Mouse (Mus musculus) lung, postnatal 0 days (tissue): ENCODE results near the gene Ppp2r5d. TPM values are rescaled to one million over a fixed set of nuclear protein-coding genes. Genes with fewer than 3 reads are reported as not detected.

Experiments
- ATAC-seq: fragments of 200-750 bp; cut with Nextera tagmentation; 2 replicates; pipeline ENCODE4 v1.8.0; 2017; ENCODE audit warnings: moderate library complexity
- DNase-seq: peaks from one replicate; pipeline ENCODE4 v3.0.0-alpha.2; 2016; ENCODE audit warnings: low spot score
- H3K27ac ChIP-seq: fragments of 300-500 bp; sonication (generic); 2 replicates; pipeline ENCODE4 v1.5.1; 2014; ENCODE audit warnings: antibody characterized with exemption, mild to moderate bottlenecking, low read length, mixed read lengths
- H3K27me3 ChIP-seq: fragments of 300-500 bp; sonication (generic); replicated peaks from 2 replicates; pipeline ENCODE4 v1.6.1; 2014; ENCODE audit warnings: low read length, mixed read lengths; ENCODE audit not compliant: insufficient read depth
- H3K36me3 ChIP-seq: fragments of 300-500 bp; sonication (generic); 2 replicates; pipeline ENCODE4 v1.6.1; 2014; ENCODE audit warnings: low read length, mixed read lengths; ENCODE audit not compliant: insufficient read depth
- H3K4me1 ChIP-seq: fragments of 300-500 bp; sonication (generic); 2 replicates; pipeline ENCODE4 v1.6.1; 2014; ENCODE audit warnings: antibody characterized with exemption, low read depth, low read length, mixed read lengths; ENCODE audit not compliant: insufficient read depth
- H3K4me2 ChIP-seq: fragments of 300-500 bp; sonication (generic); replicated peaks from 2 replicates; pipeline ENCODE4 v1.6.1; 2014; ENCODE audit warnings: low read depth, mild to moderate bottlenecking, low read length, moderate library complexity, mixed read lengths
- H3K4me3 ChIP-seq: fragments of 300-500 bp; sonication (generic); 2 replicates; pipeline ENCODE4 v1.5.1; 2014; ENCODE audit warnings: low read depth, low read length
- H3K9ac ChIP-seq: fragments of 300-500 bp; sonication (generic); replicated peaks from 2 replicates; pipeline ENCODE4 v1.6.1; 2014; ENCODE audit warnings: low read depth, mild to moderate bottlenecking
- H3K9me3 ChIP-seq: fragments of 300-500 bp; sonication (generic); 2 replicates; pipeline ENCODE4 v1.6.1; 2016; ENCODE audit warnings: low read length, mixed read lengths
- CTCF ChIP-seq: IDR thresholded peaks from 2 replicates; pipeline ENCODE4 v1.5.1; 2016; ENCODE audit warnings: antibody characterized with exemption, mild to moderate bottlenecking
- EP300 ChIP-seq: IDR thresholded peaks from 2 replicates; pipeline ENCODE4 v1.6.1; 2016; ENCODE audit warnings: antibody characterized with exemption, mild to moderate bottlenecking, control low read depth
- WGBS: fragments of 180-500 bp; shearing (Covaris S2); extraction: QIAGEN DNeasy Blood & Tissue Kit; methylation state at CpG from one replicate; pipeline ENCODE4 v1.1.7; 2014; 5-methylcytosine and 5-hydroxymethylcytosine counted together
- polyA plus RNA-seq: library from polyadenylated mRNA; unstranded; fragments of >200 nt; fragmentation: Nextera tagmentation; extraction: Ambion mirVana; gene quantifications from 2 replicates; pipeline ENCODE4 v1.2.1, GENCODE M21; 2015

The Ppp2r5d gene
- polyA plus RNA-seq, 1 experiment from 2014 or later: 31.8 TPM

DNA sequence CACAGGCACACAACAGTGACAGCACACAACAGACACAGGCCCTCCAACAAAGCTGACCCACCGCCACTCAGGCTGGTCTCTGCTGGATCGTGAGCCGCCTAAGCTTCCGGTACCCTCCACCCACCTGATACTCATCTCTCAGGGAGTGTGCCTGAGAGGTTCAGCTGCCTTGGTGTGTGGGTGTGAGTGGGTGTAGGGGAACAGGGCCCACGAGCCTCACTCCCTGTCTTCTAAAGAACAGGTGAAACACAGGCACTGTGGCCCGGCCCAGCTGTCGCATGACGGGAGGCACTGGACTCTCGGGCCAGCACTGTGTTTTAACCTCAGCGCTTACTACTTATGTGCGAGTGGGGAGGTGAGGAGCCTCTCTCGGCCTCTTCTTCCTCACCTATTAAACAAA is 2.8 kb downstream of the Ppp2r5d start:
- Histone ChIP-seq H3K36me3 (no peaks in the 10 kb centered on the region), H3K4me3 (no peak overlapping the region), H3K9ac (no peak overlapping the region), H3K4me1 (peaks cover 10% of the 10 kb centered on the region; the same call in 1 of the 2 replicates), H3K27me3 (no peaks in the 10 kb centered on the region), H3K4me2 (no peak overlapping the region), H3K27ac (no peak overlapping the region), H3K9me3 (no peaks in the 10 kb centered on the region)
- TF ChIP-seq EP300 (no peak), CTCF (no peak)
- ATAC-seq (no peak), DNase-seq (no peak)
- WGBS: 76% methylated on average over 12 of the region's 12 CpGs

DNA sequence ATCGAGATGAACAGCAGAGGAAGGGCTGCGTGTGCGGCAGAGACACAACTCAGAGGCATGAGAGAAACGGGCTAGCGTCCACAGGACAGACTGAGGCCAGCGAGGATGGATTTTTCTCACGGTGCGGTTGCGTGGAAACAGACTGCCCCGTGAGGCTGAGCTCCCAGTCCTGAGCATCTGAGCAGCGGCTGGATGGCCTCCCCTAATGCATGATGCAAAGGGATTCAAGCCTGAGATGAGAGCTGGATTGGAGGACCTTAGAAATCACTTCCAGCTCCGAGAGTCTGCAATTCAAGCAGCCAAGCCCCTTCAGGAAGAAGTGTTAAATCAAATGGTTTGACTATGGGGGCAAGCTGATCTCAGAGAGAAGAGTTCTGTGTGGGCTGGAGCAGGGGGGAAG is 3.4 kb downstream of the Ppp2r5d start:
- WGBS: 75% methylated on average over 12 of the region's 12 CpGs
- no peak for TF ChIP-seq CTCF
- TF ChIP-seq EP300: no peak
- no peak overlapping the region for H3K4me2 ChIP-seq

DNA sequence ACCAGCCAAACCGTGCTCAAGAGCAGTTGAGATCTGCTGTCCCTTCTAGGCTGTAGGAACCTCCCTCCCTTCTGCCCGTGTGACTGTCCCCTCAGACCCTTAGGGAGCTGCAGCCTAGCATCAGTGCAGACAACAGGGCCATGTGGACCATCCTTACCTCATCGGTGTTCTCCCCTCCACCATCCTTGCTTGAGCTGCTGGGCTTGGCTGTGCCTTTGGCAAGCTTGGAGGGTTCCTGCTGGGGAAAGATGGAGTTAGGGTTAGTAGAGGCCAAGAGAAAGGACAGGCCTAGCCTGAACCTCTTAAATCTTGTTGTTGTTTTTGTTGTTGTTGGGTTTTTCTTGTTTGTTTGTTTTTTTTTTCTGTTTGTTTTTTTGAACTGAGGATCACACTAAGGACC is 5.0 kb downstream of the Ppp2r5d start:
- no peak overlapping the region for H3K4me3 ChIP-seq
- no peaks in the 10 kb centered on the region for H3K9me3 ChIP-seq
- ATAC-seq (no peak), DNase-seq (no peak)
- no peaks in the 10 kb centered on the region for H3K27me3 ChIP-seq
- H3K4me1 ChIP-seq: peaks cover 7% of the 10 kb centered on the region; the same call in 1 of the 2 replicates
- no peaks in the 10 kb centered on the region for H3K36me3 ChIP-seq
- TF ChIP-seq EP300 (no peak), CTCF (no peak)
- 77% methylated on average over 3 of the region's 3 CpGs for WGBS
- H3K27ac ChIP-seq: no peak overlapping the region
- H3K9ac ChIP-seq: no peak overlapping the region
- no peak overlapping the region for H3K4me2 ChIP-seq

More for the DNA sequence above, 3.4 kb downstream of the Ppp2r5d start:
- DNase-seq: no peak
- Histone ChIP-seq H3K27me3 (no peaks in the 10 kb centered on the region), H3K36me3 (no peaks in the 10 kb centered on the region), H3K4me1 (peaks cover 10% of the 10 kb centered on the region; the same call in 1 of the 2 replicates), H3K9me3 (no peaks in the 10 kb centered on the region), H3K9ac (no peak overlapping the region), H3K4me3 (no peak overlapping the region), H3K27ac (no peak overlapping the region)
- ATAC-seq: no peak

DNA sequence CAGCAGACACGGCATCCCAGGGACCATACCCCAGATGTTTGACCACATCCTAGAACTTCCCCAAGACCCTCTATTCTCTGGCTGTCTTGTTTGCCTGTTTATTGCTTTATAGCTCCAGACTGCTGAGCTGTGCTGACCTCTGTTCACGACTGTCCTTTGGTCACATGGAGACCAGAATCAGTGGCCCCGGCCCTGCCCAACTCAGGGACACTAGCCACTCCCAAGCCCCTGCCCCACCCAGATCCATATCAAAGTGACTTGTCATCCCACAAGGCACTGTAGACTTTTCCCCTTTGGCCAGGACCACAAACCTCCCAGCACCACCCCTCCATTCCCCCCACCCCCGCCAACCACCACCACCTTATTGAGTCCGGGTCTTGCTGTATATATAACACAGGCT is 5.7 kb downstream of the Ppp2r5d start:
- no peaks in the 10 kb centered on the region for H3K27me3 ChIP-seq
- no peak overlapping the region for H3K9ac ChIP-seq
- no peaks in the 10 kb centered on the region for H3K9me3 ChIP-seq
- H3K36me3 ChIP-seq: no peaks in the 10 kb centered on the region
- H3K4me2 ChIP-seq: no peak overlapping the region
- TF ChIP-seq EP300 (no peak), CTCF (no peak)
- peaks cover 7% of the 10 kb centered on the region; the same call in 1 of the 2 replicates for H3K4me1 ChIP-seq
- WGBS: 84% methylated on average over 5 of the region's 5 CpGs
- ATAC-seq (no peak), DNase-seq (no peak)
- H3K27ac ChIP-seq: no peak overlapping the region
- H3K4me3 ChIP-seq: no peak overlapping the region

DNA sequence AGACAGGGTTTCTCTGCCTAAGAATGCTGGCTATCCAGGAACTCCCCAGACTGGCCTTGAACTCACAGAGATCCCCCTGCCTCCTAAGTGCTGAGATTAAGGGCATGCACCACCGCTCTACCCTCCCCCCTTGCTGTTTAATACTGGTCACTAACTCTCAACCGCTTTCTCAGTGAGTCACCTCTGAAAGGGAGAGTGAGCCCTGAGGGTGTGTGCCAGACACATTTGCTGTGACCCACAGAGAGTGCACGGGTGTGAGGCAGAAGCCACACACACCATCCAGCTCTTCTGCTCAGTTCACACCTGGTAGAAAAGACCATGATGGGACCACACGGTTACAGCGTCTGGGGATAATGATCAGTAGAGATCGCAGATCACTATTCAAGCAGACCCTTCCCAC is 6.4 kb downstream of the Ppp2r5d start:
- TF ChIP-seq EP300 (no peak), CTCF (no peak)
- Histone ChIP-seq H3K4me2 (no peak overlapping the region), H3K27ac (no peak overlapping the region), H3K4me1 (peaks cover 7% of the 10 kb centered on the region; the same call in 1 of the 2 replicates), H3K27me3 (no peaks in the 10 kb centered on the region), H3K4me3 (no peak overlapping the region), H3K9me3 (no peaks in the 10 kb centered on the region), H3K36me3 (no peaks in the 10 kb centered on the region), H3K9ac (no peak overlapping the region; the same call in 1 of the 2 replicates)
- 82% methylated on average over 6 of the region's 6 CpGs for WGBS
- DNase-seq: no peak
- ATAC-seq: no peak

DNA sequence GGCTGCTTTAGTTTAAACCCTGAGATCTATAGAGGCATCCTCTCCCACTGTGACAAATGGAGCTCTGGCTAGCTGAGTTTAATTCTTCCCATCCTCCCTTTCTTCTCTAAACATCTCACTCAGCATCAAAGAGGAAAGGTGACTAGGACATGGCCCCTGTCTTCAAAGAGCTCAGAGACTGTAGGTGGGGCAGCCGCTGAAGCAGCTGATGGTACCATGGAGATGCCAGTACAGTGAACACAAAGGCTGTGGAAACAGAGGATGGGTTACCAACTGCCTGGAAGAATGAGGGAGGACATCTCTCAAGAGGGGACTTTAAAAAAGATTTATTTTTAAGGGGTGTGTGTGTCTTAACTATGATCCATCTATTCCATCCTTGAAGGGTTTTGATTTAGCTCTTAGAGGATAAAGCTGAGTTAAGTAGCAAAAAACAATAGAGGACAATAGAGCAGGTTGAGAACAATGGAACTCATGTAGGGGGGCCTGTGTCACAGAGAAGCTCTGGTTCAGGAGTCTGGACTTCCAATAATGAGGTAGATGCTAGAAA is 10.3 kb downstream of the Ppp2r5d start:
- no peak overlapping the region for H3K9ac ChIP-seq
- ATAC-seq (no peak), DNase-seq (no peak)
- H3K4me1 ChIP-seq: no peaks in the 10 kb centered on the region
- WGBS: 58% methylated on average over 1 of the region's 1 CpGs
- no peaks in the 10 kb centered on the region for H3K36me3 ChIP-seq
- H3K27ac ChIP-seq: no peak overlapping the region
- H3K4me3 ChIP-seq: no peak overlapping the region
- no peak overlapping the region for H3K4me2 ChIP-seq
- H3K27me3 ChIP-seq: no peaks in the 10 kb centered on the region
- no peaks in the 10 kb centered on the region for H3K9me3 ChIP-seq
- TF ChIP-seq CTCF (no peak), EP300 (no peak)

DNA sequence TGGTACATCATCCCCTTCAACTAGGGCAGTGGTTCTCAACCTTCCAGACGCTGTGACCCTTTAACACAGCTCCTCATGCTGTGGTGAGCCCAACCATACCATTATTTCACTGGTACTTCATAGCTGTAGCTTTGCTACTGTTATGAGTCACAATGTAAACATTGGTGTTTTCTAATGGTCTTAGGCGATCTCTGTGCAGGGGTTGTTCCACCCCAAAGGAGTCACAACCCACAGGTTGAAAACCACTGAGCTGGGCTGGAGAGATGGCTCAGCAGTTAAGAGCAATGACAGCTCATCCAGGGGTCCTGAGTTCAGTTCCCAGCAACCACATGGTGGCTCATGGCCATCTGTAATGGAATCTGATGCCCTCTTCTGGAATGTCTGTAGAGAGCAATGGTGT is 13.5 kb downstream of the Ppp2r5d start:
- H3K4me3 ChIP-seq: no peak overlapping the region
- H3K9ac ChIP-seq: no peak overlapping the region
- 78% methylated on average over 2 of the region's 2 CpGs for WGBS
- H3K4me1 ChIP-seq: no peaks in the 10 kb centered on the region
- TF ChIP-seq EP300 (no peak), CTCF (no peak)
- ATAC-seq (no peak; the same call in 1 of the 2 replicates), DNase-seq (no peak)
- H3K9me3 ChIP-seq: no peaks in the 10 kb centered on the region
- no peak overlapping the region for H3K4me2 ChIP-seq
- H3K27ac ChIP-seq: no peak overlapping the region
- no peaks in the 10 kb centered on the region for H3K36me3 ChIP-seq
- H3K27me3 ChIP-seq: no peaks in the 10 kb centered on the region
